Mouse (Mus musculus) bone marrow, adult 2 months (tissue): ENCODE results near the gene Vmn2r87.
"Not testable (repeated sequence)": the region's sequence is repeated elsewhere in the genome, so short reads cannot be mapped to it uniquely, and the experiment has no call there.

Source experiments
- CTCF ChIP-seq: fragments of 200-500 bp; IDR thresholded peaks from 2 replicates; pipeline ENCODE4 v1.5.1; 2011; ENCODE audit warnings: low read length, control low read depth; ENCODE audit not compliant: control insufficient read depth, insufficient read depth
- POLR2A ChIP-seq: fragments of 200-500 bp; IDR thresholded peaks from 2 replicates; pipeline ENCODE4 v1.6.1; 2011; ENCODE audit warnings: low read depth, mild to moderate bottlenecking, control low read depth, low read length, borderline replicate concordance; ENCODE audit not compliant: control insufficient read depth

- TF ChIP-seq POLR2A, CTCF: not testable (repeated sequence)
These were observed 67.6 kb downstream of the Vmn2r87 start, which contains the start of gene Vmn2r85 for GRCm38 (mm10) chr10:130429603-130430002.
